Mouse (Mus musculus): ENCODE data around the gene Fam57a.

- TF ChIP-seq CTCF (IDR thresholded peaks at IDR 0.05; ENCODE audit: low read depth) (no peak), EP300 (IDR thresholded peaks at IDR 0.05; ENCODE audit: low read depth) (no peak)
These were observed 36.6 kb downstream of the Fam57a start for GRCm38 (mm10) chr11:76216049-76216540.

All from liver, embryonic 14.5 days (tissue).